Mouse (Mus musculus) heart, embryonic 15.5 days (tissue): ENCODE measurements around the gene Tab2. TPM values are rescaled to one million over a fixed set of nuclear protein-coding genes. Genes with fewer than 3 reads are reported as not detected.
A peak's percentile ranks its signal among the peaks of the same experiment; 100 is the strongest.
"Not testable (repeated sequence)": the region's sequence is repeated elsewhere in the genome, so short reads cannot be mapped to it uniquely, and the experiment has no call there.

Experiments
- ATAC-seq: fragments of 200-750 bp; cut with Nextera tagmentation; replicated peaks from 2 replicates; pipeline ENCODE4 v1.8.0; 2017; ENCODE audit warnings: low read depth, moderate TSS enrichment; ENCODE audit not compliant: insufficient number of reproducible peaks, insufficient read depth, low FRiP score
- H3K27ac ChIP-seq: fragments of 300-500 bp; sonication (generic); 2 replicates; pipeline ENCODE4 v1.5.1; 2015; ENCODE audit warnings: mild to moderate bottlenecking, inconsistent platforms
- H3K27me3 ChIP-seq: fragments of 300-500 bp; sonication (generic); 2 replicates; pipeline ENCODE4 v1.6.1; 2015; ENCODE audit warnings: inconsistent platforms
- H3K36me3 ChIP-seq: fragments of 300-500 bp; sonication (generic); 2 replicates; pipeline ENCODE4 v1.6.1; 2015; ENCODE audit warnings: mild to moderate bottlenecking, inconsistent platforms
- H3K4me1 ChIP-seq: fragments of 300-500 bp; sonication (generic); replicated peaks from 2 replicates; pipeline ENCODE4 v1.6.1; 2015; ENCODE audit warnings: inconsistent platforms
- H3K4me2 ChIP-seq: fragments of 300-500 bp; sonication (generic); 2 replicates; pipeline ENCODE4 v1.6.1; 2015; ENCODE audit warnings: inconsistent platforms, mild to moderate bottlenecking, moderate library complexity
- H3K4me3 ChIP-seq: fragments of 300-500 bp; sonication (generic); 2 replicates; pipeline ENCODE4 v1.5.1; 2015; ENCODE audit warnings: mild to moderate bottlenecking, inconsistent platforms
- H3K9ac ChIP-seq: fragments of 300-500 bp; sonication (generic); 2 replicates; pipeline ENCODE4 v1.6.1; 2015; ENCODE audit warnings: mild to moderate bottlenecking, inconsistent platforms
- H3K9me3 ChIP-seq: fragments of 300-500 bp; sonication (generic); replicated peaks from 2 replicates; pipeline ENCODE4 v1.6.1; 2016; ENCODE audit warnings: inconsistent platforms
- WGBS: fragments of 180-500 bp; shearing (Covaris S2); methylation state at CpG from one replicate; pipeline ENCODE4 v1.1.7; 2015; ENCODE audit warnings: mixed read lengths; 5-methylcytosine and 5-hydroxymethylcytosine counted together
- polyA plus RNA-seq: library from polyadenylated mRNA; unstranded; fragments of >200 nt; fragmentation: Nextera tagmentation; extraction: Ambion mirVana; gene quantifications from 2 replicates; pipeline ENCODE4 v1.2.1, GENCODE M21; 2015

The Tab2 gene
- polyA plus RNA-seq, 1 experiment from 2014 or later, result 13.8 TPM

- H3K36me3 ChIP-seq, result no peaks in the 10 kb centered on the region
- no peak overlapping the region for H3K27ac ChIP-seq
- WGBS, result 9% methylated on average over 5 of the region's 5 CpGs
- H3K4me3 ChIP-seq, result no peak overlapping the region
- H3K27me3 ChIP-seq, result no peaks in the 10 kb centered on the region
- H3K9ac ChIP-seq, result no peak overlapping the region
- no peaks in the 10 kb centered on the region for H3K4me1 ChIP-seq
- H3K9me3 ChIP-seq, result 0 out of 2 replicates have a peak, but pooled peaks cover 2% of the 10 kb centered on the region
- no peak for ATAC-seq
- H3K4me2 ChIP-seq, result no peak overlapping the region
Measured at GRCm38 (mm10) chr10:7883524-7883923, 72.5 kb downstream of the Tab2 start.

- Histone ChIP-seq H3K27ac (no peak overlapping the region), H3K27me3 (no peaks in the 10 kb centered on the region), H3K4me2 (no peak overlapping the region), H3K4me3 (no peak overlapping the region), H3K36me3 (no peaks in the 10 kb centered on the region), H3K9me3 (0 out of 2 replicates have a peak, but pooled peaks cover 2% of the 10 kb centered on the region), H3K4me1 (no peaks in the 10 kb centered on the region), H3K9ac (no peak overlapping the region)
- ATAC-seq, result no peak
- WGBS, result 82% methylated on average over 3 of the region's 3 CpGs
Measured at GRCm38 (mm10) chr10:7881971-7882370, 74.1 kb downstream of the Tab2 start.

GRCm38 (mm10) chr10:7880283-7880682 lies 75.7 kb downstream of the Tab2 start:
- WGBS, result 86% methylated on average over 3 of the region's 3 CpGs

GRCm38 (mm10) chr10:7874194-7874593 lies 81.8 kb downstream of the Tab2 start:
- 0 out of 2 replicates have a peak, but pooled peaks cover 2% of the 10 kb centered on the region for H3K27me3 ChIP-seq
- H3K9ac ChIP-seq, result no peak overlapping the region
- peaks cover 7% of the 10 kb centered on the region for H3K4me1 ChIP-seq
- H3K27ac ChIP-seq, result no peak overlapping the region
- H3K4me2 ChIP-seq, result no peak overlapping the region
- 66% methylated on average over 7 of the region's 7 CpGs for WGBS
- H3K36me3 ChIP-seq, result no peaks in the 10 kb centered on the region
- H3K9me3 ChIP-seq, result 0 out of 2 replicates have a peak, but pooled peaks cover 1% of the 10 kb centered on the region
- no peak for ATAC-seq
- H3K4me3 ChIP-seq, result no peak overlapping the region

More at GRCm38 (mm10) chr10:7880283-7880682, 75.7 kb downstream of the Tab2 start:
- not testable (repeated sequence) for H3K9me3 ChIP-seq, H3K4me3 ChIP-seq, H3K27ac ChIP-seq, H3K9ac ChIP-seq, H3K36me3 ChIP-seq, H3K4me2 ChIP-seq, H3K27me3 ChIP-seq, ATAC-seq, H3K4me1 ChIP-seq

- no peak for ATAC-seq
- no peak overlapping the region for H3K9ac ChIP-seq
- H3K27ac ChIP-seq, result no peak overlapping the region
- H3K4me1 ChIP-seq, result peaks cover 17% of the 10 kb centered on the region
- no peak overlapping the region for H3K4me3 ChIP-seq
- H3K27me3 ChIP-seq, result peaks cover 22% of the 10 kb centered on the region
- H3K4me2 ChIP-seq, result no peak overlapping the region
- H3K9me3 ChIP-seq, result no peaks in the 10 kb centered on the region
- 89% methylated on average over 5 of the region's 5 CpGs for WGBS
- H3K36me3 ChIP-seq, result no peaks in the 10 kb centered on the region
Measured at GRCm38 (mm10) chr10:7871381-7872020, 84.5 kb downstream of the Tab2 start.

- H3K27ac ChIP-seq, result no peak overlapping the region
- no peak for ATAC-seq
- no peaks in the 10 kb centered on the region for H3K9me3 ChIP-seq
- peaks cover 17% of the 10 kb centered on the region for H3K4me1 ChIP-seq
- no peak overlapping the region for H3K9ac ChIP-seq
- H3K4me3 ChIP-seq, result no peak overlapping the region
- H3K36me3 ChIP-seq, result no peaks in the 10 kb centered on the region
- no peak overlapping the region for H3K4me2 ChIP-seq
- 64% methylated on average over 11 of the region's 11 CpGs for WGBS
- peaks cover 24% of the 10 kb centered on the region for H3K27me3 ChIP-seq
Measured at GRCm38 (mm10) chr10:7870571-7871315, 85.3 kb downstream of the Tab2 start.

- Histone ChIP-seq H3K4me1 (peaks cover 17% of the 10 kb centered on the region), H3K4me2 (no peak overlapping the region), H3K27ac (no peak overlapping the region), H3K36me3 (no peaks in the 10 kb centered on the region), H3K9ac (no peak overlapping the region), H3K27me3 (peaks cover 24% of the 10 kb centered on the region), H3K4me3 (no peak overlapping the region), H3K9me3 (no peaks in the 10 kb centered on the region)
- no peak for ATAC-seq
- 61% methylated on average over 8 of the region's 8 CpGs for WGBS
Measured at GRCm38 (mm10) chr10:7869746-7870145, 86.3 kb downstream of the Tab2 start.

GRCm38 (mm10) chr10:7867666-7868030 lies 88.4 kb downstream of the Tab2 start:
- Histone ChIP-seq H3K4me1 (peaks cover 17% of the 10 kb centered on the region), H3K9me3 (no peaks in the 10 kb centered on the region), H3K4me2 (peak overlapping the region; percentile 85), H3K27ac (no peak overlapping the region), H3K9ac (peak overlapping the region; percentile 35; the same call in 1 of the 2 replicates), H3K27me3 (peaks cover 24% of the 10 kb centered on the region), H3K36me3 (no peaks in the 10 kb centered on the region), H3K4me3 (peak overlapping the region; percentile 50)
- 18% methylated on average over 21 of the region's 21 CpGs for WGBS
- no peak for ATAC-seq

- peaks cover 24% of the 10 kb centered on the region for H3K27me3 ChIP-seq
- no peaks in the 10 kb centered on the region for H3K36me3 ChIP-seq
- H3K4me2 ChIP-seq, result peak overlapping the region; percentile 85
- 19% methylated on average over 50 of the region's 50 CpGs for WGBS
- H3K9ac ChIP-seq, result peak overlapping the region; percentile 35; the same call in 1 of the 2 replicates
- 0 out of 2 replicates have a peak, but pooled peaks have one; percentile 23 for ATAC-seq
- H3K4me3 ChIP-seq, result peak overlapping the region; percentile 50
- H3K4me1 ChIP-seq, result peaks cover 17% of the 10 kb centered on the region
- H3K27ac ChIP-seq, result no peak overlapping the region
- no peaks in the 10 kb centered on the region for H3K9me3 ChIP-seq
Measured at GRCm38 (mm10) chr10:7866762-7867665, 89.0 kb downstream of the Tab2 start.

- ATAC-seq, result no peak
- H3K36me3 ChIP-seq, result no peaks in the 10 kb centered on the region
- WGBS, result 79% methylated on average over 3 of the region's 3 CpGs
Measured at GRCm38 (mm10) chr10:7864806-7865205, 91.2 kb downstream of the Tab2 start.

GRCm38 (mm10) chr10:7864184-7864583 lies 91.8 kb downstream of the Tab2 start:
- no peaks in the 10 kb centered on the region for H3K36me3 ChIP-seq
- H3K4me3 ChIP-seq, result no peak overlapping the region
- ATAC-seq, result no peak
- no peak overlapping the region for H3K27ac ChIP-seq
- WGBS, result 67% methylated on average over 6 of the region's 6 CpGs
- no peak overlapping the region for H3K9ac ChIP-seq
- no peak overlapping the region for H3K4me2 ChIP-seq
- H3K4me1 ChIP-seq, result peaks cover 9% of the 10 kb centered on the region
- H3K27me3 ChIP-seq, result peaks cover 22% of the 10 kb centered on the region
- no peaks in the 10 kb centered on the region for H3K9me3 ChIP-seq

More at GRCm38 (mm10) chr10:7864806-7865205, 91.2 kb downstream of the Tab2 start:
- H3K4me1 ChIP-seq, result peaks cover 9% of the 10 kb centered on the region
- H3K27ac ChIP-seq, result no peak overlapping the region
- H3K9me3 ChIP-seq, result no peaks in the 10 kb centered on the region
- H3K4me2 ChIP-seq, result no peak overlapping the region
- no peak overlapping the region for H3K9ac ChIP-seq
- H3K4me3 ChIP-seq, result no peak overlapping the region
- H3K27me3 ChIP-seq, result peaks cover 24% of the 10 kb centered on the region
